Mouse (Mus musculus): ENCODE measurements around the gene Pde4a. TPM values are rescaled to one million over a fixed set of nuclear protein-coding genes. Genes with fewer than 3 reads are reported as not detected.
"Not testable (repeated sequence)": the region's sequence is repeated elsewhere in the genome, so short reads cannot be mapped to it uniquely, and the experiment has no call there.

Gene Pde4a
- polyA plus RNA-seq, 1 experiment = 12.4 TPM

DNA sequence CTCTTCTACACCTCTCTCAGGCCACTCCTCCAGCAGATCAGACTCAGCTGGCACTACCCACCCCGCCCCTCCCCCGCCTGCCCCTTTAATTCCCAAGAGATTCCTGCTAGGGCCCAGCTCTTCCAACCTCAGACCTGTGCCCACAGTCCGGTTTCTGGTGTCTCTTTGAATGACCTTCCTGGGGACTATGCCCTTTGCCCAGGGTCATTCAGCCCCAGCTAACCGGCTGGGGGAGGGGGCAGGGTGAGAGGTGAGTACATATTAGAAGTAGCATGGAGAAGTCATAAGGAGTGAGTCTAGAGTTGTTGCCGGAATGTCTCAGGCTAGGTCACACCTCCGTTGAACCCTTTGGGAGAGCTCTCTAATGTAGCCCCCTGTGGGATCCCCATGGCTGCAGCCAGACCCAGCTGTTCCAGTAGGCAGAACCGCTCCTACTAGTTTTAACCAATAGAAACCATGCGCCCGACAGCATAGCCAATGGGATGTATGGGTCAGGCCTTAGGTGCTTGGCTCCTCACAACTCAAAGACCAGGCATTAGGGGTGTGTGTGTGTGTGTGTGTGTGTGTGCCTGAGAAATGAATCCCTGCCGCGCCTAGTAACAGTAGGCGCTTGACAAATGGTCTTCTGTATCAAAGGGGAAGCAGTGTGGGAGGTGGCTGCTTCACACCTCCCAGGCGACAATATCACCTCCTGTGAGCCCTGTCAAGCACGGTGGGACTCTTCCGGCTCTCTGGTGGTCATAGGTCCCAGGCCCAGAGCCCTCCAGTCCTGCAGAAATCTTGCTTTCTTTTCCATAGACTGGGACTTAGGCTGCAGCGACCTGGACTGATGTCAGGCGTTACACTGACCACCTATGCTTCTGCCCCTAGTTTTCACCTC lies 84.4 kb downstream of the Pde4a start:
- no peak overlapping the region for H3K4me3 ChIP-seq (ENCODE audit: extremely low read depth, insufficient read depth, insufficient read length)
- no peaks in the 10 kb centered on the region for H3K36me3 ChIP-seq (ENCODE audit: control insufficient read depth, insufficient read depth, low read length)
- H3K27ac ChIP-seq (ENCODE audit: insufficient read depth, low read length) = no peak overlapping the region
- DNase-seq (ENCODE audit: low read depth in 1 of 2, low spot score in 2 of 2) = no peak
- peaks cover 9% of the 10 kb centered on the region; the same call in 1 of the 2 replicates for H3K27me3 ChIP-seq (ENCODE audit: control insufficient read depth, insufficient read depth, low read length)
- TF ChIP-seq CTCF (IDR thresholded peaks at IDR 0.05; ENCODE audit: extremely low read depth, insufficient read depth, insufficient read length, insufficient replicate concordance) = no peak
- TF ChIP-seq POLR2A (IDR thresholded peaks at IDR 0.05; ENCODE audit: low read depth, low read length) = no peak
- WGBS = 42% methylated on average over 17 of the region's 17 CpGs
- peaks cover 1% of the 10 kb centered on the region for H3K4me1 ChIP-seq (ENCODE audit: control insufficient read depth, insufficient read depth, insufficient read length)

DNA sequence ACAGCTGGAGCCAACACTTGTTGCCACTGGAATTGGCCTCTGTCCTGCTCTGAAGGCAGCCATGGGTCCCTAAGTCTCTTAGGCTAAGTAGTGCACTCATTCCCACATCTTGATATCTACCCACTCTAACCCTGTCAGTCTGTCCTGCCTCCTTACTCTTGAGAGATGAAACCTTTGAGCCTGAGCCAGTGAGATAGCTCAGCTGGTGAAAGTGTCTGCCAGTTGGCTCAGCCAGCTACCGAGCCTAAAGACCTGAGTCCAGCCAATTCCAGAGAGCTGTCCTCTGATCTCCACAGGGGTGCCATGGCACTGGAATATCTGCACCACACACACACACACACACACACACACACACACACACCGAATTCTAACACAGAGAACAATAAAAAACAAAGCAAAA lies 85.0 kb downstream of the Pde4a start:
- 72% methylated on average over 2 of the region's 2 CpGs for WGBS
- H3K27ac ChIP-seq (ENCODE audit: insufficient read depth, low read length) = no peak overlapping the region
- DNase-seq (ENCODE audit: low read depth in 1 of 2, low spot score in 2 of 2) = no peak
- no peak for TF ChIP-seq POLR2A (IDR thresholded peaks at IDR 0.05; ENCODE audit: low read depth, low read length)
- TF ChIP-seq CTCF (IDR thresholded peaks at IDR 0.05; ENCODE audit: extremely low read depth, insufficient read depth, insufficient read length, insufficient replicate concordance) = no peak
- no peaks in the 10 kb centered on the region for H3K4me1 ChIP-seq (ENCODE audit: control insufficient read depth, insufficient read depth, insufficient read length)
- H3K27me3 ChIP-seq (ENCODE audit: control insufficient read depth, insufficient read depth, low read length) = peaks cover 9% of the 10 kb centered on the region; the same call in 1 of the 2 replicates
- no peak overlapping the region for H3K4me3 ChIP-seq (ENCODE audit: extremely low read depth, insufficient read depth, insufficient read length)
- no peaks in the 10 kb centered on the region for H3K36me3 ChIP-seq (ENCODE audit: control insufficient read depth, insufficient read depth, low read length)

DNA sequence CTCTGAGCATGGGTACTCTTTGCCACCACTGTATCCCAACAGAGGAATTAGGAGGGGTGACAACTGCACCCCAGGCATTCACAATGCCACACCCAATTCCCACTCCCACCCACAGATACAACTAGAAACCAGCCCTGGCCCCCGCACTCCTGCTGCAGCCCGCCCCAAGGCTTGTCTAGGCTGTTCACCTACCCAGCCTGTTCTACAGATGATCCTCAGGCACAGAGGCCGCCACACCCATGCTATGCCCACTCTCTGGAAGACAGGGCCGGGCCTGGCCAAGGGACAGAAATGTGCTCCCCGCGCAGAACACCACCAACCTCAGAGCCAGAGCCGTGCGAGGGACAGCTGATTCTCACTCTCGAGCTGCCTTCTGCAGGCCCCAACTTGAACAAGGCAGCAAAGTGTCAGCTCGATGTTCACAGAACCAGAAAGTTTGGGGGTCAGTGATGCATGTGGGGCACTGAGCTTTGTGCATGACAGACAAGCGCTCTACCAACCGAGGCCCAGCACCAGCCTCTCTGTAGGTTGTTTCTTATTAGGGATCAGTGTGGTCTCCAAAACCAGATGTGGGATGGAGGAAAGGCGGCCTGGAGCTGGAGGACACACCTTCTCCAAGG lies 85.7 kb downstream of the Pde4a start:
- TF ChIP-seq CTCF (IDR thresholded peaks at IDR 0.05; ENCODE audit: extremely low read depth, insufficient read depth, insufficient read length, insufficient replicate concordance) (no peak), POLR2A (IDR thresholded peaks at IDR 0.05; ENCODE audit: low read depth, low read length) (no peak)
- Histone ChIP-seq H3K27ac (ENCODE audit: insufficient read depth, low read length) (no peak overlapping the region), H3K27me3 (ENCODE audit: control insufficient read depth, insufficient read depth, low read length) (peaks cover 9% of the 10 kb centered on the region; the same call in 1 of the 2 replicates), H3K36me3 (ENCODE audit: control insufficient read depth, insufficient read depth, low read length) (no peaks in the 10 kb centered on the region), H3K4me3 (ENCODE audit: extremely low read depth, insufficient read depth, insufficient read length) (no peak overlapping the region), H3K4me1 (ENCODE audit: control insufficient read depth, insufficient read depth, insufficient read length) (no peaks in the 10 kb centered on the region)
- WGBS = 85% methylated on average over 13 of the region's 13 CpGs
- DNase-seq (ENCODE audit: low read depth in 1 of 2, low spot score in 2 of 2) = no peak

DNA sequence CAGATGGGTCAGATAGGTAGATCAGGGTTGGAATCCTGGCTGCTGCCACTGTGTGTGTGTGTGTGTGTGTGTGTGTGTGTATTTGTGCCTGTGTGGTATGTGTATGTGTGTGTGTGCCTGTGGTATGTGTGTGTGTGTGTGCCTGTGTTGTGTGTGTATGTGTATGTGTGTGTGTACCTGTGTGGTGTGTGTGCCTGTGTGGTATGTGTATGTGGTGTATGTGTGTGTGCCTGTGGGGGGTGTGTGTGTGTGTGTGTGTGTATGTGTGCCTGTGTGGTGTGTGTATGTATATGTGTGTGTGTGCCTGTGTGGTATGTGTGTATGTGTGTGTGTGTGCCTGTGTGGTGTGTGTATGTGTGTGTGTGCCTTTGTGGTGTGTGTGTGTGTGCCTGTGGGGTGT lies 89.2 kb downstream of the Pde4a start:
- DNase-seq (ENCODE audit: low read depth in 1 of 2, low spot score in 2 of 2) = no peak
- TF ChIP-seq POLR2A (IDR thresholded peaks at IDR 0.05; ENCODE audit: low read depth, low read length) = no peak
- no peak for TF ChIP-seq CTCF (IDR thresholded peaks at IDR 0.05; ENCODE audit: extremely low read depth, insufficient read depth, insufficient read length, insufficient replicate concordance)
- no peaks in the 10 kb centered on the region for H3K36me3 ChIP-seq (ENCODE audit: control insufficient read depth, insufficient read depth, low read length)
- H3K27me3 ChIP-seq (ENCODE audit: control insufficient read depth, insufficient read depth, low read length) = no peaks in the 10 kb centered on the region
- no peaks in the 10 kb centered on the region for H3K4me1 ChIP-seq (ENCODE audit: control insufficient read depth, insufficient read depth, insufficient read length)
- no peak overlapping the region for H3K4me3 ChIP-seq (ENCODE audit: extremely low read depth, insufficient read depth, insufficient read length)
- H3K27ac ChIP-seq (ENCODE audit: insufficient read depth, low read length) = no peak overlapping the region

DNA sequence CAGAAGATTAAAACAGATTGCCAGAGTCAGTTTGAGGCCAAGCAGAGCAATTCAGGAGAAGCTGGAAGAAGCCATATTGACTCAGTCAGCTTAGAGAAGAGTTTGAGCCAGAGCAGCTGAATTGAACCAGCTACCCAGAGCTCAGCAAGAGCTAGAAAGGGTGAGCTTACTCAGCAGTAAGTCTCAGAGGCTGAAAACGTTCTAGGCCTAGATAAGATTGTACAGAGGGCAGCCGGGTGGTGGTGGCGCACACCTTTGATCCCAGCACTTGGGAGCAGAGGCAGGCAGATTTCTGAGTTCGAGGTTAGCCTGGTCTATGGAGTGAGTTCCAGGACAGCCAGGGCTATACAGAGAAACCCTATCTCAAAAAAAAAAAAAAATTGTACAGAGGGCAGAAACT lies 90.8 kb downstream of the Pde4a start:
- H3K36me3 ChIP-seq (ENCODE audit: control insufficient read depth, insufficient read depth, low read length); DNase-seq (ENCODE audit: low read depth in 1 of 2, low spot score in 2 of 2); H3K27ac ChIP-seq (ENCODE audit: insufficient read depth, low read length); H3K27me3 ChIP-seq (ENCODE audit: control insufficient read depth, insufficient read depth, low read length); H3K4me3 ChIP-seq (ENCODE audit: extremely low read depth, insufficient read depth, insufficient read length); H3K4me1 ChIP-seq (ENCODE audit: control insufficient read depth, insufficient read depth, insufficient read length): not testable (repeated sequence)
- 96% methylated on average over 4 of the region's 4 CpGs for WGBS

DNA sequence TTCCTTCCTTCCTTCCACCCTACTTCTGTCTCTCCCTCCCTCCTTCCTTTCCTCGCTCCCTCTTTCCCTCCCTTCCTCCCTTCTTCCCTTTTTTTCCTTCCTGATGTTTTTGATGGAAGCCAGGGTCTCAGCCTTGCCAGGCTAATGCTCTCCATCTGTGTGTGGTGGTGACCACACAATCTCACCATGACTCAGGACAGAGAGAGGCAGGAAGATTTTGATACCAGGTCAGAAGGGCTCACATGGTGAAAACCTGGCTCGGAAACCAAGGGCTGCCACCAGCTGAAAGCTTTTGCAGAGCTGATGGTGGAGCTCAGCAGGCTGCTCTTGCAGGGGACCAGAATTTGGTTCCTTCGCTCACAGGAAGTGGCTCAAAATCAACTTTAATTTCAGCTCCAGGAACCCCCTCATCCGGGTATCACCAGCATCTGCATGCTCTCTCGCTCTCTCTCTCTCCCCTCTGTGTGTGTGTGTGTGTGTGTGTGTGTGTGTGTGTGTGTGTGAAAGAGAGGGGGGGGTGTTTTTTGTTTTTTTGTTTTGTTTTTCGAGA lies 95.1 kb downstream of the Pde4a start:
- H3K4me3 ChIP-seq (ENCODE audit: extremely low read depth, insufficient read depth, insufficient read length) = no peak overlapping the region
- H3K4me1 ChIP-seq (ENCODE audit: control insufficient read depth, insufficient read depth, insufficient read length) = peaks cover 21% of the 10 kb centered on the region; the same call in 1 of the 2 replicates
- H3K27me3 ChIP-seq (ENCODE audit: control insufficient read depth, insufficient read depth, low read length) = no peaks in the 10 kb centered on the region
- H3K36me3 ChIP-seq (ENCODE audit: control insufficient read depth, insufficient read depth, low read length) = no peaks in the 10 kb centered on the region
- TF ChIP-seq CTCF (IDR thresholded peaks at IDR 0.05; ENCODE audit: extremely low read depth, insufficient read depth, insufficient read length, insufficient replicate concordance) (no peak), POLR2A (IDR thresholded peaks at IDR 0.05; ENCODE audit: low read depth, low read length) (no peak)
- H3K27ac ChIP-seq (ENCODE audit: insufficient read depth, low read length) = no peak overlapping the region
- no peak for DNase-seq (ENCODE audit: low read depth in 1 of 2, low spot score in 2 of 2)
- WGBS = 56% methylated on average over 6 of the region's 6 CpGs

DNA sequence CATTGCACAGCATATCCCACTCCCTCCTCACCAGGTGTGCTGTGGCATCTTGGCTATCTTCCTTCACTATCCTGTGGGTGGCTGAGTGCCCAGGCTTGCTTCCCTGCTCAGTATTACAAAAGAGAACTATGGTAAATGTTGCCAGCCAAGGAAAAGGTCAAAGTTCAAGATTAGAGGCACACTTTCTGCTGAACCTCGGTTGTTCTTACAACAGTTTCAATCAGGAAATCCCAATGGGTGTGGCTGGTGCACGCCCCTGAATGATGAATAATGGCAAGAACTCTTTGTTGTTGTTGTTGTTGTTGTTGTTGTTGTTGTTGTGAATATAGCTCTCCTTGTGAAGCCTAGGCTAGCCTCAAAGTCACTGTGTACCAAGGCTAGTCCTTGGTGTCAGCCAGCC lies 96.3 kb downstream of the Pde4a start:
- H3K36me3 ChIP-seq (ENCODE audit: control insufficient read depth, insufficient read depth, low read length) = peaks cover 2% of the 10 kb centered on the region; the same call in 1 of the 2 replicates
- TF ChIP-seq CTCF (IDR thresholded peaks at IDR 0.05; ENCODE audit: extremely low read depth, insufficient read depth, insufficient read length, insufficient replicate concordance) (no peak), POLR2A (IDR thresholded peaks at IDR 0.05; ENCODE audit: low read depth, low read length) (no peak)
- WGBS = 8% methylated on average over 2 of the region's 2 CpGs
- no peak for DNase-seq (ENCODE audit: low read depth in 1 of 2, low spot score in 2 of 2)
- no peaks in the 10 kb centered on the region for H3K27me3 ChIP-seq (ENCODE audit: control insufficient read depth, insufficient read depth, low read length)
- no peak overlapping the region for H3K4me3 ChIP-seq (ENCODE audit: extremely low read depth, insufficient read depth, insufficient read length)
- peaks cover 24% of the 10 kb centered on the region; the same call in 1 of the 2 replicates for H3K4me1 ChIP-seq (ENCODE audit: control insufficient read depth, insufficient read depth, insufficient read length)
- no peak overlapping the region for H3K27ac ChIP-seq (ENCODE audit: insufficient read depth, low read length)

Other genes starting within 250 kb of the Pde4a start
- gene Dnmt1, start 205.8 kb upstream of the Pde4a start, polyA plus RNA-seq (2012; rRNA removed) = 37.0 and 44.9 TPM in 2 replicates
- gene S1pr2, start 188.9 kb upstream of the Pde4a start, polyA plus RNA-seq (2012; rRNA removed) = 3.4 and 3.9 TPM in 2 replicates
- gene Mrpl4, start 163.0 kb upstream of the Pde4a start, polyA plus RNA-seq (2012; rRNA removed) = 75.8 and 99.7 TPM in 2 replicates
- gene Icam1, start 149.7 kb upstream of the Pde4a start, polyA plus RNA-seq (2012; rRNA removed) = 59.7 and 67.4 TPM in 2 replicates
- gene Icam4, start 136.3 kb upstream of the Pde4a start, polyA plus RNA-seq (2012; rRNA removed) = 8.1 and 9.3 TPM in 2 replicates
- gene Icam5, start 133.6 kb upstream of the Pde4a start, polyA plus RNA-seq (2012; rRNA removed) = 1.1 and 1.2 TPM in 2 replicates
- 0.28 and 0.65 TPM in 2 replicates for gene Zglp1, start 98.6 kb upstream of the Pde4a start, polyA plus RNA-seq (2012; rRNA removed)
- gene Gm49373, start 92.6 kb upstream of the Pde4a start, polyA plus RNA-seq (2012; rRNA removed) = 0.19 and 0.32 TPM in 2 replicates
- 38.3 and 59.5 TPM in 2 replicates for gene Fdx1l, start 92.1 kb upstream of the Pde4a start, polyA plus RNA-seq (2012; rRNA removed)
- 5.2 and 18.8 TPM in 2 replicates for gene Gm38431, start 73.7 kb upstream of the Pde4a start, polyA plus RNA-seq (2012; rRNA removed)
- gene Raver1, start 73.7 kb upstream of the Pde4a start, polyA plus RNA-seq (2012; rRNA removed) = 77.9 and 93.1 TPM in 2 replicates
- gene Tyk2, start 34.5 kb upstream of the Pde4a start, polyA plus RNA-seq (2012; rRNA removed) = 46.1 and 52.2 TPM in 2 replicates
- gene Cdc37, start 15.7 kb upstream of the Pde4a start, polyA plus RNA-seq (2012; rRNA removed) = 39.5 and 44.7 TPM in 2 replicates
- 55.4 and 78.4 TPM in 2 replicates for gene Keap1, start 73.6 kb downstream of the Pde4a start, polyA plus RNA-seq (2012; rRNA removed)
- gene S1pr5, start 82.7 kb downstream of the Pde4a start, polyA plus RNA-seq (2012; rRNA removed) = 12.2 and 21.3 TPM in 2 replicates
- 44.8 and 48.4 TPM in 2 replicates for gene Atg4d, start 99.6 kb downstream of the Pde4a start, polyA plus RNA-seq (2012; rRNA removed)
- 40.8 and 43.1 TPM in 2 replicates for gene Kri1, start 122.3 kb downstream of the Pde4a start, polyA plus RNA-seq (2012; rRNA removed)
- gene Cdkn2d, start 125.7 kb downstream of the Pde4a start, polyA plus RNA-seq (2012; rRNA removed) = 87.4 and 115 TPM in 2 replicates
- gene Ap1m2, start 146.6 kb downstream of the Pde4a start, polyA plus RNA-seq (2012; rRNA removed) = 2.0 and 2.5 TPM in 2 replicates
- 166 and 184 TPM in 2 replicates for gene Slc44a2, start 155.0 kb downstream of the Pde4a start, polyA plus RNA-seq (2012; rRNA removed)
- gene Ilf3, start 202.2 kb downstream of the Pde4a start, polyA plus RNA-seq (2012; rRNA removed) = 54.2 and 59.6 TPM in 2 replicates
- gene Qtrt1, start 246.1 kb downstream of the Pde4a start, polyA plus RNA-seq (2012; rRNA removed) = 38.7 and 63.6 TPM in 2 replicates

Data from spleen, adult 2 months (tissue).